Mouse (Mus musculus): ENCODE results near the gene Gabrr1.
"Not testable (repeated sequence)": the region's sequence is repeated elsewhere in the genome, so short reads cannot be mapped to it uniquely, and the experiment has no call there.

The Gabrr1 gene

GRCm38 (mm10) chr4:33132221-33132620 is at the start of gene Gabrr1:
Gabrr1 (plus strand) TSS chr4:33132521.
- DNase-seq, result no peak

- DNase-seq, result no peak
Observed at GRCm38 (mm10) chr4:33099118-33099694, 33.1 kb upstream of the Gabrr1 start.

- DNase-seq, result no peak
Observed at GRCm38 (mm10) chr4:33109720-33110458, 22.4 kb upstream of the Gabrr1 start.

- DNase-seq, result no peak
Observed at GRCm38 (mm10) chr4:33110845-33111244, 21.5 kb upstream of the Gabrr1 start.

GRCm38 (mm10) chr4:33111358-33111757 is 21.0 kb upstream of the Gabrr1 start:
- no peak for DNase-seq

- DNase-seq, result not testable (repeated sequence)
Observed at GRCm38 (mm10) chr4:33112866-33113265, 19.5 kb upstream of the Gabrr1 start.

GRCm38 (mm10) chr4:33119118-33119517 is 13.2 kb upstream of the Gabrr1 start:
- peak; percentile 86 for DNase-seq

GRCm38 (mm10) chr4:33124493-33124892 is 7.8 kb upstream of the Gabrr1 start:
- DNase-seq, result peak; percentile 57

- DNase-seq, result no peak
Observed at GRCm38 (mm10) chr4:33125409-33126084, 6.8 kb upstream of the Gabrr1 start.

GRCm38 (mm10) chr4:33146679-33147291 is 14.5 kb downstream of the Gabrr1 start:
- DNase-seq, result no peak

GRCm38 (mm10) chr4:33147825-33148224 is 15.5 kb downstream of the Gabrr1 start:
- peak; percentile 67 for DNase-seq

- no peak for DNase-seq
Observed at GRCm38 (mm10) chr4:33149150-33149549, 16.8 kb downstream of the Gabrr1 start.

- DNase-seq, result no peak
Observed at GRCm38 (mm10) chr4:33152087-33153038, 20.0 kb downstream of the Gabrr1 start.

- no peak for DNase-seq
Observed at GRCm38 (mm10) chr4:33183477-33183876, 51.2 kb downstream of the Gabrr1 start.

GRCm38 (mm10) chr4:33188164-33188563 is 55.8 kb downstream of the Gabrr1 start:
- DNase-seq, result peak; percentile 39

- DNase-seq, result peak; percentile 81
Observed at GRCm38 (mm10) chr4:33188781-33189734, 56.7 kb downstream of the Gabrr1 start.

GRCm38 (mm10) chr4:33189735-33190036 is 57.4 kb downstream of the Gabrr1 start, which contains the start of gene Pm20d2:
Pm20d2 (minus strand) TSS chr4:33189737.
- no peak for DNase-seq

- no peak for DNase-seq
Observed at GRCm38 (mm10) chr4:33198117-33198516, 65.8 kb downstream of the Gabrr1 start.

- DNase-seq, result peak; percentile 57
Observed at GRCm38 (mm10) chr4:33204682-33205081, 72.4 kb downstream of the Gabrr1 start.

GRCm38 (mm10) chr4:33207551-33207950 is 75.2 kb downstream of the Gabrr1 start:
- DNase-seq, result no peak
